Mouse (Mus musculus): ENCODE data around the gene Mettl24.

DNA sequence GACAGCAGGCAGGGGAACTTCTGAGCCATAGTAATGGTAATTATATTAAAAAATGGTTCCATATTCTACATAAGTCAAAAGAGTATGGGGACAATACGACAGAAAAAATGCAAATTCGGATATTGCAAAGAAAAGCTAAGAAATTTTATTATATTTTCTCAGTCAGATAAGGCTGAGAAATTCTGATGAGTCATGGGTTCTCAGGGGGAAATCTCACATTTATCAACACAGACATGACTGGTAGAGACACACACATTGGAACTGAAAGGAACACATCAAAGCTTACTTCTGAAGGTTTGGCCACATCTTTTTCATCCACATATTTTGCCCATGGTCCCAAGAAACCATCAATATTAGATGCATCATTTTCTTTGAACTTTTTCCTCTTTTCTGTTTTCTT is 167.6 kb downstream of the Mettl24 start:
- TF ChIP-seq CTCF (IDR thresholded peaks at IDR 0.05; ENCODE audit: insufficient read depth, low read depth, low read length) (no peak), POLR2A (IDR thresholded peaks at IDR 0.05; ENCODE audit: insufficient read depth, low read depth, low read length) (no peak)

Measured in olfactory bulb, adult 2 months (tissue).